17 mouse cellular contexts compared by ENCODE assay signal in genomic region chr7:111467715-111468114, GRCm38 (mm10).
"Had no signal": no experiment of that assay in that cellular context is flagged by ENCODE, and none has a peak within 500 bp of the region (broad histone marks: within the 10 kb centered on the region; RNA-seq: fewer than 3 reads in every experiment).

No protein-coding gene starts in this region.

- H3K9ac ChIP-seq: lung, embryonic 14.5 days; midbrain, embryonic 13.5 days; midbrain, embryonic 15.5 days; neural tube, embryonic 12.5 days had no signal

- H3K4me1 ChIP-seq: midbrain, embryonic 10.5 days; midbrain, embryonic 13.5 days; midbrain, embryonic 15.5 days; neural tube, embryonic 12.5 days had no signal

- H3K27ac ChIP-seq: midbrain, embryonic 10.5 days; midbrain, embryonic 13.5 days; midbrain, embryonic 15.5 days; neural tube, embryonic 12.5 days had no signal

- DNase-seq: lung, adult 18-20 months; lung, embryonic 14.5 days; lung, postnatal 10 days; lung, postnatal 4 days; retina, postnatal 1 day; right cerebral cortex, adult 18-20 months; right cerebral cortex, postnatal 25 days; right cerebral cortex, postnatal 4 days; spleen, adult 18-20 months; thymus, adult 18-20 months; thymus, postnatal 14 days; thymus, postnatal 36 days had no signal

- H3K9me3 ChIP-seq: midbrain, embryonic 10.5 days; midbrain, embryonic 13.5 days; midbrain, embryonic 15.5 days; neural tube, embryonic 12.5 days had no signal

- H3K27me3 ChIP-seq: midbrain, embryonic 13.5 days; midbrain, embryonic 15.5 days; neural tube, embryonic 12.5 days had no signal

- ATAC-seq: midbrain, embryonic 13.5 days; midbrain, embryonic 15.5 days had no signal

- H3K36me3 ChIP-seq: midbrain, embryonic 10.5 days; midbrain, embryonic 13.5 days; midbrain, embryonic 15.5 days; neural tube, embryonic 12.5 days had no signal

- H3K4me2 ChIP-seq: lung, embryonic 14.5 days; midbrain, embryonic 13.5 days; midbrain, embryonic 15.5 days; neural tube, embryonic 12.5 days had no signal

- H3K4me3 ChIP-seq: midbrain, embryonic 10.5 days; midbrain, embryonic 13.5 days; midbrain, embryonic 15.5 days; myocyte; neural tube, embryonic 12.5 days had no signal
